Mouse (Mus musculus): ENCODE measurements around the gene Smad6. TPM values are rescaled to one million over a fixed set of nuclear protein-coding genes. Genes with fewer than 3 reads are reported as not detected.
A peak's percentile ranks its signal among the peaks of the same experiment; 100 is the strongest.

The Smad6 gene
- polyA plus RNA-seq, 1 experiment from 2014 or later = 15.5 TPM

- H3K9ac ChIP-seq = no peak overlapping the region
- 0 out of 2 replicates have a peak overlapping the region, but pooled peaks have one; percentile 1 for H3K27ac ChIP-seq (replicated peaks)
- H3K4me2 ChIP-seq (replicated peaks) = no peak overlapping the region
- H3K27me3 ChIP-seq = no peaks in the 10 kb centered on the region
- no peak for ATAC-seq (ENCODE audit: insufficient number of reproducible peaks, low FRiP score, low TSS enrichment, low read depth)
- no peak overlapping the region for H3K4me3 ChIP-seq (replicated peaks)
- WGBS = 87% methylated on average over 5 of the region's 5 CpGs
- peaks cover 56% of the 10 kb centered on the region for H3K4me1 ChIP-seq
- peaks cover 44% of the 10 kb centered on the region; the same call in 1 of the 2 replicates for H3K36me3 ChIP-seq
- no peaks in the 10 kb centered on the region for H3K9me3 ChIP-seq (replicated peaks)
These were observed 21.8 kb downstream of the Smad6 start for GRCm38 (mm10) chr9:64000085-64000484.

GRCm38 (mm10) chr9:63999194-63999593, 22.7 kb downstream of the Smad6 start:
- Histone ChIP-seq H3K9me3 (replicated peaks) (no peaks in the 10 kb centered on the region), H3K27ac (replicated peaks) (no peak overlapping the region), H3K4me1 (peaks cover 56% of the 10 kb centered on the region), H3K36me3 (peaks cover 35% of the 10 kb centered on the region; the same call in 1 of the 2 replicates), H3K4me3 (replicated peaks) (no peak overlapping the region), H3K4me2 (replicated peaks) (no peak overlapping the region), H3K9ac (no peak overlapping the region), H3K27me3 (no peaks in the 10 kb centered on the region)
- ATAC-seq (ENCODE audit: insufficient number of reproducible peaks, low FRiP score, low TSS enrichment, low read depth) = no peak
- WGBS = 76% methylated on average over 9 of the region's 9 CpGs

GRCm38 (mm10) chr9:63998026-63998425, 23.8 kb downstream of the Smad6 start:
- H3K9ac ChIP-seq = no peak overlapping the region
- peak overlapping the region; percentile 76 for H3K27ac ChIP-seq (replicated peaks)
- no peak for ATAC-seq (ENCODE audit: insufficient number of reproducible peaks, low FRiP score, low TSS enrichment, low read depth)
- 59% methylated on average over 14 of the region's 14 CpGs for WGBS
- no peaks in the 10 kb centered on the region for H3K27me3 ChIP-seq
- peaks cover 49% of the 10 kb centered on the region for H3K4me1 ChIP-seq
- H3K36me3 ChIP-seq = peaks cover 25% of the 10 kb centered on the region; the same call in 1 of the 2 replicates
- H3K4me2 ChIP-seq (replicated peaks) = no peak overlapping the region
- H3K4me3 ChIP-seq (replicated peaks) = no peak overlapping the region
- no peaks in the 10 kb centered on the region for H3K9me3 ChIP-seq (replicated peaks)

GRCm38 (mm10) chr9:63997439-63997838, 24.4 kb downstream of the Smad6 start:
- Histone ChIP-seq H3K4me2 (replicated peaks) (no peak overlapping the region), H3K27me3 (no peaks in the 10 kb centered on the region), H3K4me1 (peaks cover 50% of the 10 kb centered on the region), H3K36me3 (peaks cover 22% of the 10 kb centered on the region; the same call in 1 of the 2 replicates), H3K27ac (replicated peaks) (peak overlapping the region; percentile 76), H3K4me3 (replicated peaks) (no peak overlapping the region), H3K9ac (no peak overlapping the region), H3K9me3 (replicated peaks) (no peaks in the 10 kb centered on the region)
- WGBS = 45% methylated on average over 4 of the region's 4 CpGs
- ATAC-seq (ENCODE audit: insufficient number of reproducible peaks, low FRiP score, low TSS enrichment, low read depth) = peak; percentile 63; the same call in 1 of the 2 replicates

GRCm38 (mm10) chr9:63993256-63993655, 28.6 kb downstream of the Smad6 start:
- no peak overlapping the region for H3K4me2 ChIP-seq (replicated peaks)
- no peaks in the 10 kb centered on the region for H3K9me3 ChIP-seq (replicated peaks)
- 75% methylated on average over 5 of the region's 5 CpGs for WGBS
- peaks cover 7% of the 10 kb centered on the region; the same call in 1 of the 2 replicates for H3K36me3 ChIP-seq
- no peak overlapping the region for H3K4me3 ChIP-seq (replicated peaks)
- H3K27me3 ChIP-seq = no peaks in the 10 kb centered on the region
- peak overlapping the region; percentile 75 for H3K27ac ChIP-seq (replicated peaks)
- no peak overlapping the region for H3K9ac ChIP-seq
- peaks cover 49% of the 10 kb centered on the region for H3K4me1 ChIP-seq
- no peak for ATAC-seq (ENCODE audit: insufficient number of reproducible peaks, low FRiP score, low TSS enrichment, low read depth)

GRCm38 (mm10) chr9:63992761-63993160, 29.1 kb downstream of the Smad6 start:
- Histone ChIP-seq H3K27me3 (no peaks in the 10 kb centered on the region), H3K4me3 (replicated peaks) (no peak overlapping the region), H3K27ac (replicated peaks) (peak overlapping the region; percentile 75), H3K4me1 (peaks cover 44% of the 10 kb centered on the region), H3K9ac (no peak overlapping the region), H3K36me3 (peaks cover 7% of the 10 kb centered on the region; the same call in 1 of the 2 replicates), H3K4me2 (replicated peaks) (no peak overlapping the region), H3K9me3 (replicated peaks) (no peaks in the 10 kb centered on the region)
- no peak for ATAC-seq (ENCODE audit: insufficient number of reproducible peaks, low FRiP score, low TSS enrichment, low read depth)
- 50% methylated on average over 4 of the region's 4 CpGs for WGBS

GRCm38 (mm10) chr9:63991193-63991592, 30.7 kb downstream of the Smad6 start:
- WGBS = 57% methylated on average over 4 of the region's 4 CpGs
- Histone ChIP-seq H3K4me1 (peaks cover 49% of the 10 kb centered on the region), H3K36me3 (peaks cover 4% of the 10 kb centered on the region; the same call in 1 of the 2 replicates)

GRCm38 (mm10) chr9:63989641-63990040, 32.2 kb downstream of the Smad6 start:
- 66% methylated on average over 8 of the region's 8 CpGs for WGBS
- no peak overlapping the region for H3K27ac ChIP-seq (replicated peaks)

More at GRCm38 (mm10) chr9:63991193-63991592, 30.7 kb downstream of the Smad6 start:
- Histone ChIP-seq H3K9ac (no peak overlapping the region), H3K27ac (replicated peaks) (no peak overlapping the region), H3K4me2 (replicated peaks) (no peak overlapping the region), H3K9me3 (replicated peaks) (no peaks in the 10 kb centered on the region), H3K4me3 (replicated peaks) (no peak overlapping the region), H3K27me3 (no peaks in the 10 kb centered on the region)
- ATAC-seq (ENCODE audit: insufficient number of reproducible peaks, low FRiP score, low TSS enrichment, low read depth) = no peak

GRCm38 (mm10) chr9:63989214-63989613, 32.6 kb downstream of the Smad6 start:
- no peak overlapping the region for H3K4me2 ChIP-seq (replicated peaks)
- no peaks in the 10 kb centered on the region for H3K9me3 ChIP-seq (replicated peaks)
- no peak overlapping the region for H3K27ac ChIP-seq (replicated peaks)
- H3K4me3 ChIP-seq (replicated peaks) = no peak overlapping the region
- WGBS = 77% methylated on average over 12 of the region's 12 CpGs
- H3K36me3 ChIP-seq = no peaks in the 10 kb centered on the region; the same call in 1 of the 2 replicates
- no peak for ATAC-seq (ENCODE audit: insufficient number of reproducible peaks, low FRiP score, low TSS enrichment, low read depth)
- H3K9ac ChIP-seq = no peak overlapping the region
- H3K4me1 ChIP-seq = peaks cover 69% of the 10 kb centered on the region
- H3K27me3 ChIP-seq = no peaks in the 10 kb centered on the region

More at GRCm38 (mm10) chr9:63989641-63990040, 32.2 kb downstream of the Smad6 start:
- Histone ChIP-seq H3K4me1 (peaks cover 65% of the 10 kb centered on the region), H3K4me2 (replicated peaks) (no peak overlapping the region), H3K27me3 (no peaks in the 10 kb centered on the region), H3K9me3 (replicated peaks) (no peaks in the 10 kb centered on the region), H3K4me3 (replicated peaks) (no peak overlapping the region), H3K36me3 (no peaks in the 10 kb centered on the region; the same call in 1 of the 2 replicates), H3K9ac (no peak overlapping the region)
- no peak for ATAC-seq (ENCODE audit: insufficient number of reproducible peaks, low FRiP score, low TSS enrichment, low read depth)

GRCm38 (mm10) chr9:63985125-63985524, 36.7 kb downstream of the Smad6 start:
- no peak overlapping the region for H3K4me2 ChIP-seq (replicated peaks)
- no peaks in the 10 kb centered on the region for H3K27me3 ChIP-seq
- ATAC-seq (ENCODE audit: insufficient number of reproducible peaks, low FRiP score, low TSS enrichment, low read depth) = no peak
- H3K4me1 ChIP-seq = peaks cover 85% of the 10 kb centered on the region
- no peak overlapping the region for H3K9ac ChIP-seq
- H3K4me3 ChIP-seq (replicated peaks) = no peak overlapping the region
- WGBS = 48% methylated on average over 6 of the region's 6 CpGs
- H3K27ac ChIP-seq (replicated peaks) = peak overlapping the region; percentile 68; the same call in 1 of the 2 replicates
- peaks cover 5% of the 10 kb centered on the region; the same call in 1 of the 2 replicates for H3K36me3 ChIP-seq
- H3K9me3 ChIP-seq (replicated peaks) = no peaks in the 10 kb centered on the region

GRCm38 (mm10) chr9:63982937-63983632, 38.8 kb downstream of the Smad6 start:
- peak overlapping the region; percentile 3; the same call in 1 of the 2 replicates for H3K27ac ChIP-seq (replicated peaks)
- peaks cover 90% of the 10 kb centered on the region for H3K4me1 ChIP-seq
- ATAC-seq (ENCODE audit: insufficient number of reproducible peaks, low FRiP score, low TSS enrichment, low read depth) = no peak
- WGBS = 81% methylated on average over 12 of the region's 12 CpGs
- no peak overlapping the region for H3K4me2 ChIP-seq (replicated peaks)
- no peak overlapping the region for H3K4me3 ChIP-seq (replicated peaks)
- H3K9me3 ChIP-seq (replicated peaks) = no peaks in the 10 kb centered on the region
- no peak overlapping the region for H3K9ac ChIP-seq
- H3K36me3 ChIP-seq = peaks cover 5% of the 10 kb centered on the region; the same call in 1 of the 2 replicates
- no peaks in the 10 kb centered on the region for H3K27me3 ChIP-seq
